Mouse (Mus musculus) cerebellum, adult 2 months (tissue): ENCODE results near the gene Senp3.

Experiments used
- CTCF ChIP-seq: fragments of 200-500 bp; IDR thresholded peaks from 2 replicates; pipeline ENCODE4 v1.5.1; 2011; ENCODE audit warnings: low read depth, mild to moderate bottlenecking, control low read depth, low read length, moderate library complexity, borderline replicate concordance; ENCODE audit not compliant: insufficient read depth
- POLR2A ChIP-seq: fragments of 200-500 bp; IDR thresholded peaks from 2 replicates; pipeline ENCODE4 v1.6.1; 2011; ENCODE audit warnings: low read length, control low read depth, borderline replicate concordance; ENCODE audit not compliant: insufficient read depth

GRCm38 (mm10) chr11:69661221-69661881 is 20.5 kb downstream of the Senp3 start:
- TF ChIP-seq POLR2A (no peak), CTCF (no peak)
